Mouse (Mus musculus) kidney, adult 18-20 months (tissue): ENCODE data around the gene Erich6.

Experiments
- DNase-seq: peaks from one replicate; pipeline ENCODE4 v3.0.0; 2021

The Erich6 gene

DNA sequence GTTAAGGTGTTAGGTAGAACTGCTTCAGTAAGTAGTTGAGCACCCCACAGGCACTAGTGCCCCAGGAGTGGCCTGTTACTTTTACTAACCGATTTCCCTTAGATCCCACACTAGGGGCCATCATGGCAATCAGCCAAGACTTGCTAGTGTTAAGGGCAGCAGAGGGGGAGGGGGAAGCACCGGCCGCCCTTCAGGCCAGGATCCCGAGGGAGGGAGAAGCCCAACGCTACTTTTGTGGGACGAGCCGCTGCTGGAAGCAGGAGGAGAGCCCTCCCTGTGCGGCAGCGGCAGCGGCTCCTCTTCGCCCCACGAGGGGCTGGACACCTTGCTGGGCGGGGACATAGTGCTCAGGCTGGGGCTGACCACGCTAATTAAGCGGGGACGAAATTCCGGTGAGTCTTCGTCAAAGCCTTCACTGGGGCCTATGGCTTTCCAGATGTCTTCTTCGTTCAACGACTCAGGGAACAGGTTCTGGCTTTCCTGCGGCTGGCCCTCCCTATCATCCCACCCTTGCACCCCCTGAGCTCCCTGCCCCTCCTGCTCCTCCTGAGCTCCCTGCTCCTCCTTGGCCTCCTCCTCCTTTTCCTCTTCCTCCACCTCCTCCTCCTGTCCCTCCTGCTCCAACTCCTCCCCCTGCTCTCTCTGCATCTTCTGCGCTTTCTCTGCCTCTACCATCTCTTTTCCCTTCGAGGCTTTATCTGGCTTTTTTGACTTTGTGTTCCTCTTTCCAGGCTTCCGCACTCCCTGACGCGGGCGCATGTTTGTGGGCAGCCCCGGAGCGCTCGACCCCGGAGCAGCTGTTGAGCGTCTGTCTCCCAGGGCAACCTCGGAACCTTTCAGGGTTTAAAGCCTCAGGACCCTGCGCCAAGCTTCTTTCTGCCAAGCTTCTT is at the start of gene Erich6:
Erich6 (minus strand) TSS at position 802 of the 890 bp plus-strand sequence.
- DNase-seq = peak; percentile 70

DNA sequence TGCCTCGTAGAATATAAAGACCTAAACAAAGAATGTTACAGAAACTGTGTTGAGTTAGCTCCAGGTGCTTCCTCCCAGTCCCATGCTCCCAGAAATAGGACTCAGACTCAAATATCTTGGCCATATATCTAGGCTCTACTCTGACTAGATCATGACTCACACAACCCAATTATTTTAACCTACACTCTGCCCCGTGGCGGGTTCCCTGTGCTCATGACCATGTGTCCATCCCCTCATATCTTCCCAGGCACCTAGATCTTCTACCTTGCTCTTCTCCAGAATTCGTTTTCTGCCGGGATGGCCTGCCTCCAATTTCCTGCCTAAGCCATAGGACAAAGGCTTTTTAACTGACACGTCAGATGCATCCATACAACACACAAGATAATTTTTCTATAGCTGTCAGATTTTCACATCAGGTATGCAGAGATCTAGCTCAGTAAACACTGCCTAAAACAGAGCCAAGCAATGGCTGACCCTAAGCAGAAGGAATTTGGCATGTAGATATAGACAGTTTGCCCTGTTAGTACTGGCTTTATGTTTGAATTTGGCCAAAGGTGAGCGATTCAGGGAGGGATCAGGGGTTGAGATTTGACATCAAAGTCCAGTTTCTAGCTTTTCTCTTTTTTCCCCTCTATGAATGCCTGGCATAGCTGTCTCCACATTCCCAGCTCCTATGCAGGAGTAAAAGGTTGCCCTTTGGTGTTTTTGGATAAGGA is 49.4 kb upstream of the Erich6 start:
- no peak for DNase-seq

DNA sequence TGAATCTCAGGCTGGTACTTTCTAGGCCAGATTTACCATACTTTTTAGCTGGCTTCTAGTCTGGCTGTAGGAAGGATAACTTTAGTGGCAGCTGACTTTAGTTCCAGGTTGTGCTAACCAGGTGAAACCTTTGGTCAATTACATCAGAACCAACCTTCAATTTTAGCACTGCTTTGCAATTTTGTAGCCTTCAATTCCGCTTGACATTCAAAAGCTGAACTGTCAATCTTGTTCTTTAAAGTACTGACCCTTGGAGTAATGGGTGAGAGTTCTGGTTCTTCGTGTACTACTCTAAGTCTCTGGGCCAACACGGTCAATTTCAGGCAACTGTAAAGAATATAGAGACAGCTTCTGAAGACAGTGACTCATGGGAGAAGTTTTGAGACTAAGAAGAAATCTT is 48.4 kb upstream of the Erich6 start:
- no peak for DNase-seq

DNA sequence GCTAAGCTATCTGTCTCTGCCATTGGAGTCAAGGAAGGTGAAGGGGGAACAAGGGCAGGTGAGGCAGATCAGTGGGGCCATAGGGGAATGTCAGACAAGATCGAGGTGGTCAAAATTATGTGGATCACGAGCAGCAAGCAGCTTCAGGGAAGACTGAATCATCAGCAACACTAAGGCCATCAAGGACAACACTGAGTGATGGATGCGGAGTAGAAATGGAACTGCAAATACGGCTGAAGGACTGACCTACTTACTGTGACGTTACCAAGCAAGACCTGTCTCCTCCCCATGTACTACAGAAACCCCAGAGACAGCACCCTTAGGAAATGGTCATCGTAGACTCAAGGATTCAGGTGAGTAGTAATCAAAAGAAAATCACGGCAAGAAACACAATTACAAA is 46.3 kb upstream of the Erich6 start:
- no peak for DNase-seq

DNA sequence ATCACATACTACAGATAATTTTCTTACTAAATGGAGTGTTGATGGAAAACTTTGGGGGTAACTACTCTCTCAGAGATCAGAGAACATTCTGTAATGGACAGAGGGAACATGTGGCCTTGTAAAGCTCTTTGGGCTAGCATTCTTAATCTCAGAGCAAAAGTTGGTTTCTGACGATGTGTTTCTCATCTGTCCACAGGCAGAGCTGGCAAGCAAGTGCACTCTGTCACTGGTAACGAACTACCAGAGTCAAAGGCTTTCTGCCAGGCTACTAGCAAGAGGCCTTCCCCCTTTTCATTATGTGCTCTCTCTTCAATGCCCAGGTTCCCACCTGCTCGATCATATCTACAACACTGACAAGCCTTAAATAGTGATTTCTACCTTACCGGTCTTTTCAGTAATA is 45.3 kb upstream of the Erich6 start:
- DNase-seq = no peak

DNA sequence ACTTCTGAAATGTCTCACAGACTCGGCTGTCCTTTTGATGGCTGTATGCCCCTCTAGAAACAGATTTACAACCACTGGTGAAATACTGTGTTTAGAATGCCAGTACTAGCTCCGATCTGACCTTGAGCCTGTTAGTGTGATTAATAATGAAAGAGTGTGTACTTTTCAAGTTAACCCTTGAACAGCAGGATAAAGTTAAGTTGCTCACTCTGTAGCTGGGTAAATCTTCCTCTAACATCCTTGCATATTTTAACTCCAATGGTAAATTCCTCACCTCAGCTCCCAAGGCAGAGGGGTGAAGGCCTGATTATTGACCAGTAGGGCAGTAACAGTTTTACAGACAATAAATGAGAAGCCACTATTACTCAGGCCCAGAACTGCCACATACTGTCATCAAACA is 44.8 kb upstream of the Erich6 start:
- DNase-seq = no peak

DNA sequence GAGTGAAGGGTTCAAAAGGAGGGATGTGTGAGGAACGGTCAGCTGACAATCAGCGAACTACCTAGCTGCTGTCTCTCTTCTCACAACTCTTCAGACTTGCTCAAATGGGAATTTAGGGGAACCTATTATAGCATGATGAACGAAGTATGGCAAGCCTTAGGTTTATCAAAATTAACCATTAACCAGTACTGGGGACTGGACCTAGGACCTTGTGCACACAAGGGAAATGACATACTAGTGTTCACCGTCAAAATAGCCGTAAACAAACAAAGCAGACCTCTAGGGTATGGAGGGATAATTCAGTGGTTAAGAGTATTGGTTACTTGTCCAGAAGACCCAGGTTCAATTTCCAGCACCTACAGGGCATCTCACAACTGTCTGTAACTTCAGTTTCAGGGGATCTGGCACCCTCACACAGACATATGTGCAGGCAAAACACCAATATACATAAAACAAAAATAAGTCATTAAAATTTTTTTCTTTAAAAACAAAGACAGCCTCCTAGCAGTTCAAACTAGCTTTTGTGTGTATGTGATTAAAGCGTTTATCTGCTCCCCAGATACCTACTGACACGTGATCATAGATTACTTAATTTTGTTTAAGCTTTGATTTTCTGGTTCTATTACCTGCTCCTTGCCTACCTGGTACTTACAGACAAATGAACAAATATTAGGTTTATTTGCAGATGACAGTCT is 44.1 kb upstream of the Erich6 start:
- DNase-seq = no peak

DNA sequence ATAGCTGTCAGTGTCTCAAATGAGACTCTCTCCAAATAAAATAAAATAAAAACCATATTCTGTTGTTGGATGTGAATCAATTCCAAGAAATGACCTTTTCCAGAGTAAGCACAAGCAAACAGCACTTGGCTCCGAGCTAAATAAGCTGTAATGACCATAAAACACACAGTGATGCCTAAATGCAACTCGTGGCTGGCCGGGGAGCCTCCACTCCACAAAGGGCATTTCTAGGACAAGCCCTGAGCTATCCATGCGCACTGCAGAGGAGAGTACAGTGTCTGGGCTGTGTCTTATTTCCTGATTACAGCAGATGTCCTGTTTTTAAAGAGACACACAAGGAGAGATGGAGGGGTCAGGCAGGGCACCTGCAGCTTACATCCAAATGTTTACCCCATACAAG is 43.0 kb upstream of the Erich6 start:
- DNase-seq = no peak

DNA sequence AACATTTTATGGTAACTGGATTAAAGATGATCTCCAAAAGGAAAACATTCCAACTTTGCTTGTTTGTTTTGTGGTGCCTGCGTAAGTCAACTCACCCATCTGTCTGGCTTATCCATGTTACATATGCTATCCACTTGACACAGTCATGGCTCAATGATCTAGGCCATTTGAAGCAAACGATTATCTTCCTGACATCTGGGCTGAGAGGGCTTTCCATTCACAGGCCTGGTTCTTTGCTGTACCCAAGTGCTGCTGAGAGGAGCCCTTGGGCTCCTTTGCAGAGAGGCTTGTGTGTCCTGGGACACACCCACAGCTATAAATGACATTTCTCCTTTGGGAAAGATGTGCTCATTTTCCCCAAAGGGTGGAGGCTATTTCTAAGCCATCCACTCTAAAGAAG is 41.9 kb upstream of the Erich6 start:
- DNase-seq = no peak

DNA sequence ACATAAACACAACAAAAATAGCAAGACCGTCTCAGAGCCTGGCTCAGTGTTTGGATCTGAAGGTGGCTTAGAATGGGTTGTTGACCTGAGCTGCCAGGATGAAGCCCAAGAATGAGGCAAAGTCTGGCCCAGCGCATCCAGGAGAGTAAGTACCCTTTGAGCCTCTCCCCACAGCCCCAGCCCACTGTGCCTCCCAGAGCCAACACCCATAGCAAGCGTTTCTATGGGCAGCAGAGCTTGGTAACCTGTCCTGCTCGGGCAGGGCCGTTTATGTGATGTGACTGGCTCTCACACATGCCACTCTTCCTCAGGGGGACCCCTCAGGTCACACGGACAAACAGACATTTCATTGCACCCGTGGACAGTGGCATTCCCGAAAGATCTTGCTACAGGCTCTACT is 41.4 kb upstream of the Erich6 start:
- peak; percentile 58 for DNase-seq

DNA sequence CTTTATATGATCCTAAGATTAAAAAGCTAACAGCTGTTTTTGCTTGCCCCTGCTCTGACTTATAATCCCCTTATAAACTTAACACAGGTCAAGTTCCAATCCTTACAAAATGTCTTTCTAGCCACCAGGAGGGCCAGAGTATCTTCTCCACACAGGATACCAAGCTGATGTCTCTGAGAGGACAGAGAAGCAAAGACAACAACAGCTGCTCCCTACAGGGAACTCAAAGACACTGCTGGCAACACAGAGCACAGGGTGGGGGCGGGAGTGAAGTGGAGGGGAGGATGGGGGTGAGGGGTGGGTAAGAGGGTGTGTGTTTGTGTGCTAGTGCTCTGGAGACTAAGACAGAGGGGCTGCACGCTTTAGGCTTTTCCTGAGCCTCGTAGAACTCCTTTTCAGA is 40.6 kb upstream of the Erich6 start:
- no peak for DNase-seq

DNA sequence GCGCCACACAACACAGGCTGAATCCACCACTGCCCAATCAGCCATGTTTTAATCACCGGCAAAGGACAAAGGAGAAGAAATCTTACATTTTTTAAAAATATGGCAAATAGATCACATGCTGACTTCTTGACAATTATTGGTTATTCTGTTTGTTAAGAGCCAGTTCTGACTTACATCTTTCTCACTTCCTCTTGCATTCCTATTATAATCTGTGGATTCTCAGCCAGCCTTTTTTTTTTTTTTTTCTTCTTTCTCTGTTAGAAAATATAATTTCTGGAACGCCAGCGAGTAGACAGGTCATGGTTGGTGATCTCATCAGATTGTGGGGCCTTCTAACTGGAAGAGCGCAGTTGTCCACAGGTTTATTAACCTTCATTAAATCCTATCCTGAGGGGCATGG is 36.3 kb upstream of the Erich6 start:
- DNase-seq = no peak

DNA sequence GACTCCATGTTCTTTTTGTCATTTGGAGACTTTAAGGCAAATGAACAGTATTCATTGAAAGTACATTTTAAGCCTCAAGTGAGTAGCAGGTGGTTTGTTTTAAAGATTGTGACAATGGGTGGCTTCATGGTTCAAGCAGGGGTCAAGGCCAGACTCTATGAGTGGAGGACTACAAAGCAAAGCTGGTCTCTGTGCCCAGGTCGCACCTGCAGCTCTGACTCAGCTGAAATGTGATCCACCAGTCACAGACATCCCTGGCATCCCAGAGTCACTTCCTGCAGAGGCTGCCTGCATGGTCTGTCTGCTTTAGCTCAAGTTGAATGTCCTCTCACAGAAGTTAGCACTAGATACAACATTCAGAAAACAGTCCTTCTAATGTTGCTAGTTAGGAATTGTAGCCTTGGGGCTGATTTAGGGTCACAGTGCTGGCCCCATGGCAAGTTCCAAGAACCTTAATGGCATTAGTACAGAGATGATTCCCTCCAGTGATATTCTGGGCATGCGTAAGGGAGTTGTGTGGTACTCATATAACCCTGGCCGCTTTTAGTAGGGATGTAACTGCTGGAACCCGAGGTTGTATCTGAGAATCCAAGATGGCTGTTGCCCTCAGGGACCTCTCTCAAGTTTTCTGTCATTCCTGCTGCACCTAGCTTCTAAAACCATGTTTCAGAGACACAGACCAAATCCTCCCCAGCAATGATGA is 35.6 kb upstream of the Erich6 start:
- DNase-seq = no peak

DNA sequence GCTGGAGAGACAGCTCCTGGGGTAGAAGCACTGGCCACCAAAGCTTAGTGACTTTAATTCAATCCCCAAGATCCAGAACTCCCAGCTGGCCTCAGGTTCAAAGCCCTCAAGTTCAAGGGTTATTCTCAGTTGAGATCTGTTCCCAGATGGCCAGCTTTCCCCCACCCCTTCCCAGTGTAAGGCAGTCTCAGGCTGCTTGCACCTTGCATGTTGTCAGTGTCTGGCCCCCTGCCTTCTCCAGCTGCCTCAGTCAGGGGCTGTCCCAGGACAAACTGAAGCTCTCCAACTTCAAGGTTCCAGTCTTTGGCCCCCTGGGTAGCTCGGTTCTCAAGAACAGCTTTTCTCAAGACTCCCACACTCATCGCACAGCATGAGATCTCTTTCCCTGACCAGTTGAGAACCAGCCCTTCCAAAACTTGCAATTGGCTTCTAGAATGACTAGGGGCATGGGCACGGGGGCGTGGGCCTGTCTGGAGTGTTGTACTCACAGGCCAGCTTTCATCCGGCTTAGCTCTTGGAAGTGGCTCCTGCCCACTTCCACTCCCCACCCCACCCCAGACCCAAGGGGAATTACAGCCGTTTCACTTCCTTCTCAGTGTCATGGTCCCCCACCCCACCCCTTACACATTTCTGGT is 34.7 kb upstream of the Erich6 start:
- no peak for DNase-seq

DNA sequence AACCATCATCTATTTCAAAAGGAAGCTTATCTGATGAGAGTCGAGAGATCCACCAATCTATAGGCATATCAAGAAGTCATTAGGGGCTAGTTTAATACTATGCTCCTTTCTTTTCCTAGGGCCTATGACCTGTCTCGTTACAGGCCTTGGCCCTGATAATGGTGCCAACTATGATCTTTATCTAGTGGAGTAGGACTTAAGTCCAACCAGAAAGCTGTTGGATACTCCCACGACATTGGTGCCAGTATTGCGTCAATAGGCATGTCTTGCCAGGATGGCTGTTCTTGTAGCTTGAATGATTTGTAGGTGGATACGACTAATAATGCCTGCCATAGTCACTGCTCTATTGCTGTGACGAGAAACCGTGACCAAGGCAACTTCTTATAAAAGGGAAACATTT is 27.0 kb upstream of the Erich6 start:
- no peak for DNase-seq

DNA sequence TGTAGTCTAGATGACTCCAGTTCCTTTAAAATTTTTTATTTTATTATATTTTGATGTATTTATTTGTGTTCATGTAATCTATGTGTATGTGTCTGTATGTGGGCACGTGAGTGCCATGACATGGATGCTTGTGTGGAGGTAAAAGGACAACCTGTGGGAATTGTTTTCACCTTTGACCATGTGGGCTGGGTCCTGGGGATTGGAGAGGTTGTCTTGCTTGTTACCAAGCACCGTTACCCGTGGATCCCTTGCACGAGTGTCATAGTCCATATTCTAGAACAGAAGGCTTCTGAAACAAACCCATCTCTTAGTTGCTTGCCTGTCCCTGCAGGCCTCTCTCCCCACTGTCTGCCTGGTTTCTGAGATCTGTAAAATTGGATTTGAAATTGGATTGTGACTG is 23.6 kb upstream of the Erich6 start:
- DNase-seq = peak; percentile 27

DNA sequence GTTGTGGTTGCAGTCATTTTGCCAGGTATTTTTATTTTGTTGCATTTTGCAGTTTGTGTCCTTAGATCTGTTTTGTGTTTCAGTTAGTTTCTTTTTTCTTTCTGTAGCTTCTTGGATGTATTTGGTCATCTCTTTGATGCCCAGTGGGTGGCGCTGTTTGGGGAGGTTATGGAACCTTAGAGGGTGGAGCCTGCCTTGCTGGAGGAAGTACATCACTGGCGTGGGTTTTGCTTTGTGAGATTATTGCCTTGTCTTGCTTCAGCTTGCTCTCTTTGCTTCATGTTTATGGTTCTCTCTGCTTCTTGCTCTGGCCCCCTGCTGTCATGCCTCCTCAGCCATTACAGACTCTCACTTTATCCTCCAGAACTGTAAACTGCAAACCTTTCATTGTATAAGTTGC is 20.3 kb upstream of the Erich6 start:
- peak; percentile 66 for DNase-seq

DNA sequence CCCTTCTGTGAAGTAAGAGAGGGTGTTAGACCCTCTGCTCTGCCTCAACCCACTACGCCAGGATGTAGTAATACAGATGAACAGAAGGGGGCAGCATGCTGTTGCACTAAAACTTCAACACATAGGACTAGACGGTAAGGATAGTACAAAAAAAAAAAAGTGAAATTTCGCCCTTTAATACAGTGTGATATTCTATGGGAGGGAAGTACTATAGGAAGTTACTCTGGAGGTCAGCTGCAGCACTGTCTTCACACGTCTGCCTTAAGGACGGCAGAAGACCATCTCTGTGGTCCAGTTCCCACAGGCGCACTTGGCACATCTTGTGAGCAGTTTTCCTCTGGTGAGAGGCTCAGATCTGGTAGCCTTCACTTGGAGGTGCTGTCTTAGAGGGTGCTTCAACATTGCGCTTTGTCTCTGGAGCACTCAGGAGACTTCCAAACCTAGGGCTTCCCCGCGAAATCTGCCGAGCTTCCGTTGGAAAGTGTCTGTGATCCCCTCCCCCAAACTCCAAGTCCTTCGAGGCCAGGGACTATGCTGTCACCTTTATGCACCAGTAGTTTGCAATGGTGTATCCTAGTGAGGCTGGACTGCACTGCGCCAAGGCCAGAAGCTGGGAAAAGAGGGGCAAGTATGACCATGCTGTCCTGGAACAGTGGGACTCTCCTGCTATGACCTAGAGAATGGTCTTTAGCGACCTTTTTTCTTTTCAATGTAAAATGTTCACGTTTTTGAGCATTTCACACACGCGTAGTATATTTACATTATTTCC is 18.5 kb upstream of the Erich6 start:
- peak; percentile 67 for DNase-seq

DNA sequence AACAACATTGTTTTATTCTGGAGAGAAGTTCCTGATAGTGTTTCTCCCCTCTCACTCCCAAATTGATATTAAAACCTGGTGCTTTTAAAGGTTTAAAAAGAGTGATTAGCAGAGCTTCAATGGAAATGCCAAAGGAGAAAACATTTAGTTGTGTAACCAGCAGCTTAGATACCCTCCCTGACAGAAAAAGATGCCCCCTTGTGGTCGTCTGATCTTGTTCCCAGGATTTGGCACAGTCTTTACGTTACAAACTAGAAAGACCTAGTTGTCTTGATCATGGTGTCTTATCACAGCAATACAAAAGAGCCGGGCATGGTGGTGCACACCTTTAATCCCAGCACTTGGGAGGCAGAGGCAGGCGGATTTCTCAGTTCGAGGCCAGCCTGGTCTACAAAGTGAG is 16.9 kb upstream of the Erich6 start:
- DNase-seq = no peak

DNA sequence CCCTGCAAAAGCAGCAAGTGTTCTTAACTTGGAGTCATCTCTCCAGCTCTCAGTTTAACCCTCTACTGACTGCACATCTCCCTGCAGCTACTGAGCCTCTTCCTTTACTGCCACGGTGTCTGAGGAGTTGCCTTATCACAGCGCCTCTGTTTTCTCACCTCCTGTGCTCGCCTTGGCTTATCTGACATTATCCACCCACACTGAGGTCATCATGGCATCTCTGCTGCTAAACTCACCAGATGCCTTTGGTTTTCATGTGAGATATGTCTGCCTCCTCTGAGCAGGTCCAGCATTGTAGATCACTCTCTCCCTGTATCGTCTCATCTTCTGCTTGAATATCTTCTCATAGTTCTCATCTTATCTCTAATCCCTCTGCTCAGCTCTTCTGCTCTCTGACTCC is 13.3 kb upstream of the Erich6 start:
- DNase-seq = no peak

DNA sequence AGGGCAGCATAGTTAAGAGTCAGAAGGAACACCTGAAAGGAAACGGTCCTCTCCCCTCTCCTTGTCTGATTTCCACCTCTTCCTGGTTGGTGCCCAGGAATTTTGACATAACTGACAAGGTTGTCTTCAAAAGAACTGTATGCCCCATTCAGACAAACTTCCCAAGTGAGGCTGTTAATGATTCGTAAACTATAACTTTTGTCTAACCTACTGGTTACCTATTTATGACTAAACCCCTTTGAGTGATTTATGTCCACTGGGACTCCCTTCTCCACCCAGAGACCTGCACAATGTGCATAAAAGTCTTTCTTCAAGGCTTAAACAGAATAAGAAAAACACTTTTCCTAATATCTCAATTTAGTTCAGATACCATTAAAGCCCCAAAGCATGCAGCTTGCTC is 10.2 kb upstream of the Erich6 start:
- no peak for DNase-seq

DNA sequence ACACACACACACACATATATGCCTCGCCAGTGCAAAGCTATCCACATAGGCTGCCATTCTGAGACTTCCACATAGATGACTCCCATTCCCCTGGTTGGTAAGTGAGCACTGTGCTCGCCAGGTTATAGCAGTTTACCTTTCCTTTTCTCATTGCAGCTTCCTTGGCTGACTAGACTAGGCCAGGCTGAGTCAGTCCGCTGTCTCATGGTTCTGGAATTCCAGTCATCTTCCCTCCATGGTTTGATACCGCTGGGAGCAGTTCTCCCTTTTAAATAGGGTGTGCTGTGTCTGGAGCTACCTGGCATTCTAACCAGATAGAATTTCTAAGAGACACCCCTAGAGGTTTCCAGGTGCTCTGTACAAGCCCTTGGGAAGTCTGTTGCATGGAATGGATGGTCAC is 9.2 kb upstream of the Erich6 start:
- DNase-seq = peak; percentile 25
